Mouse (Mus musculus) hindbrain, embryonic 15.5 days (tissue): ENCODE results near the gene Senp8. TPM values are rescaled to one million over a fixed set of nuclear protein-coding genes. Genes with fewer than 3 reads are reported as not detected.

ENCODE experiments used
- ATAC-seq: fragments of 200-750 bp; cut with Nextera tagmentation; 2 replicates; pipeline ENCODE4 v1.8.0; 2017; ENCODE audit warnings: low read depth, moderate number of reproducible peaks, moderate TSS enrichment; ENCODE audit not compliant: low FRiP score
- H3K27ac ChIP-seq: fragments of 300-500 bp; sonication (generic); replicated peaks from 2 replicates; pipeline ENCODE4 v1.5.1; 2015; ENCODE audit warnings: mild to moderate bottlenecking, inconsistent platforms
- H3K27me3 ChIP-seq: fragments of 300-500 bp; sonication (generic); 2 replicates; pipeline ENCODE4 v1.6.1; 2015; ENCODE audit warnings: control low read depth, inconsistent platforms
- H3K36me3 ChIP-seq: fragments of 300-500 bp; sonication (generic); 2 replicates; pipeline ENCODE4 v1.6.1; 2015; ENCODE audit warnings: control low read depth, inconsistent platforms
- H3K4me1 ChIP-seq: fragments of 300-500 bp; sonication (generic); replicated peaks from 2 replicates; pipeline ENCODE4 v1.6.1; 2015; ENCODE audit warnings: control low read depth, inconsistent platforms
- H3K4me2 ChIP-seq: fragments of 300-500 bp; sonication (generic); 2 replicates; pipeline ENCODE4 v1.6.1; 2015; ENCODE audit warnings: moderate library complexity, mild to moderate bottlenecking, inconsistent platforms
- H3K4me3 ChIP-seq: fragments of 300-500 bp; sonication (generic); 2 replicates; pipeline ENCODE4 v1.5.1; 2015; ENCODE audit warnings: mild to moderate bottlenecking, inconsistent platforms
- H3K9ac ChIP-seq: fragments of 300-500 bp; sonication (generic); 2 replicates; pipeline ENCODE4 v1.6.1; 2015; ENCODE audit warnings: inconsistent platforms
- H3K9me3 ChIP-seq: fragments of 300-500 bp; sonication (generic); 2 replicates; pipeline ENCODE4 v1.6.1; 2016; ENCODE audit warnings: control low read depth, inconsistent platforms
- WGBS: fragments of 180-500 bp; shearing (Covaris S2); methylation state at CpG from one replicate; pipeline ENCODE4 v1.1.7; 2015; 5-methylcytosine and 5-hydroxymethylcytosine counted together
- polyA plus RNA-seq: library from polyadenylated mRNA; unstranded; fragments of >200 nt; fragmentation: Nextera tagmentation; extraction: Ambion mirVana; gene quantifications from 2 replicates; pipeline ENCODE4 v1.2.1, GENCODE M21; 2015

The Senp8 gene
- polyA plus RNA-seq, 1 experiment from 2014 or later, result 10.2 TPM

- 76% methylated on average over 4 of the region's 4 CpGs for WGBS
Measured at GRCm38 (mm10) chr9:59735394-59735793, 15.1 kb downstream of the Senp8 start.

GRCm38 (mm10) chr9:59733075-59733474 is 17.4 kb downstream of the Senp8 start:
- no peaks in the 10 kb centered on the region for H3K4me1 ChIP-seq
- H3K27ac ChIP-seq, result no peak overlapping the region
- no peaks in the 10 kb centered on the region for H3K27me3 ChIP-seq
- no peak overlapping the region for H3K9ac ChIP-seq
- H3K4me3 ChIP-seq, result no peak overlapping the region
- no peak overlapping the region for H3K4me2 ChIP-seq
- H3K9me3 ChIP-seq, result no peaks in the 10 kb centered on the region
- H3K36me3 ChIP-seq, result no peaks in the 10 kb centered on the region
- ATAC-seq, result no peak
- WGBS, result 81% methylated on average over 6 of the region's 6 CpGs

More at GRCm38 (mm10) chr9:59735394-59735793, 15.1 kb downstream of the Senp8 start:
- Histone ChIP-seq H3K9ac (no peak overlapping the region), H3K4me3 (no peak overlapping the region), H3K27ac (no peak overlapping the region), H3K36me3 (no peaks in the 10 kb centered on the region), H3K27me3 (no peaks in the 10 kb centered on the region), H3K4me1 (no peaks in the 10 kb centered on the region), H3K9me3 (no peaks in the 10 kb centered on the region), H3K4me2 (no peak overlapping the region)
- no peak for ATAC-seq

- Histone ChIP-seq H3K4me2 (no peak overlapping the region), H3K27me3 (no peaks in the 10 kb centered on the region), H3K27ac (no peak overlapping the region), H3K9ac (no peak overlapping the region), H3K9me3 (no peaks in the 10 kb centered on the region), H3K36me3 (no peaks in the 10 kb centered on the region), H3K4me3 (no peak overlapping the region), H3K4me1 (no peaks in the 10 kb centered on the region)
- no peak for ATAC-seq
- 95% methylated on average over 5 of the region's 5 CpGs for WGBS
Measured at GRCm38 (mm10) chr9:59731136-59731535, 19.4 kb downstream of the Senp8 start.

GRCm38 (mm10) chr9:59727569-59728286 is 22.8 kb downstream of the Senp8 start:
- WGBS, result 90% methylated on average over 11 of the region's 11 CpGs
- no peaks in the 10 kb centered on the region for H3K9me3 ChIP-seq
- H3K27me3 ChIP-seq, result no peaks in the 10 kb centered on the region
- no peak overlapping the region for H3K4me3 ChIP-seq
- no peak overlapping the region for H3K9ac ChIP-seq
- no peak for ATAC-seq
- peaks cover 15% of the 10 kb centered on the region for H3K4me1 ChIP-seq
- no peaks in the 10 kb centered on the region for H3K36me3 ChIP-seq
- no peak overlapping the region for H3K27ac ChIP-seq
- no peak overlapping the region for H3K4me2 ChIP-seq

GRCm38 (mm10) chr9:59725515-59725914 is 25.0 kb downstream of the Senp8 start:
- no peak for ATAC-seq
- H3K4me2 ChIP-seq, result no peak overlapping the region
- no peak overlapping the region for H3K4me3 ChIP-seq
- H3K9me3 ChIP-seq, result no peaks in the 10 kb centered on the region
- H3K4me1 ChIP-seq, result peaks cover 15% of the 10 kb centered on the region
- no peak overlapping the region for H3K9ac ChIP-seq
- no peaks in the 10 kb centered on the region for H3K27me3 ChIP-seq
- 88% methylated on average over 10 of the region's 10 CpGs for WGBS
- H3K27ac ChIP-seq, result no peak overlapping the region
- H3K36me3 ChIP-seq, result no peaks in the 10 kb centered on the region

- 0 out of 2 replicates have a peak, but pooled peaks have one; percentile 27 for ATAC-seq
Measured at GRCm38 (mm10) chr9:59723791-59724442, 26.6 kb downstream of the Senp8 start.

GRCm38 (mm10) chr9:59723096-59723657 is 27.3 kb downstream of the Senp8 start:
- Histone ChIP-seq H3K9me3 (no peaks in the 10 kb centered on the region), H3K4me1 (peaks cover 15% of the 10 kb centered on the region), H3K36me3 (no peaks in the 10 kb centered on the region), H3K4me3 (peak overlapping the region; percentile 16; the same call in 1 of the 2 replicates), H3K4me2 (peak overlapping the region; percentile 52), H3K9ac (peak overlapping the region; percentile 21; the same call in 1 of the 2 replicates), H3K27ac (no peak overlapping the region), H3K27me3 (no peaks in the 10 kb centered on the region)
- WGBS, result 21% methylated on average over 10 of the region's 10 CpGs
- ATAC-seq, result peak; percentile 59; the same call in 1 of the 2 replicates

More at GRCm38 (mm10) chr9:59723791-59724442, 26.6 kb downstream of the Senp8 start:
- 59% methylated on average over 8 of the region's 8 CpGs for WGBS
- no peaks in the 10 kb centered on the region for H3K9me3 ChIP-seq
- H3K27me3 ChIP-seq, result no peaks in the 10 kb centered on the region
- H3K4me1 ChIP-seq, result peaks cover 15% of the 10 kb centered on the region
- no peak overlapping the region; the same call in 1 of the 2 replicates for H3K4me2 ChIP-seq
- H3K36me3 ChIP-seq, result no peaks in the 10 kb centered on the region
- H3K9ac ChIP-seq, result no peak overlapping the region
- no peak overlapping the region for H3K4me3 ChIP-seq
- H3K27ac ChIP-seq, result no peak overlapping the region

GRCm38 (mm10) chr9:59721144-59721543 is 29.4 kb downstream of the Senp8 start:
- Histone ChIP-seq H3K9me3 (no peaks in the 10 kb centered on the region), H3K36me3 (no peaks in the 10 kb centered on the region), H3K9ac (no peak overlapping the region), H3K4me1 (peaks cover 15% of the 10 kb centered on the region), H3K4me2 (no peak overlapping the region), H3K27me3 (no peaks in the 10 kb centered on the region), H3K4me3 (no peak overlapping the region), H3K27ac (no peak overlapping the region)
- no peak for ATAC-seq
- 90% methylated on average over 5 of the region's 5 CpGs for WGBS

- H3K4me2 ChIP-seq, result no peak overlapping the region
- peaks cover 1% of the 10 kb centered on the region for H3K4me1 ChIP-seq
- no peak overlapping the region for H3K9ac ChIP-seq
- ATAC-seq, result no peak
- no peak overlapping the region for H3K4me3 ChIP-seq
- H3K27me3 ChIP-seq, result no peaks in the 10 kb centered on the region
- no peaks in the 10 kb centered on the region for H3K36me3 ChIP-seq
- WGBS, result 72% methylated on average over 4 of the region's 4 CpGs
- no peaks in the 10 kb centered on the region for H3K9me3 ChIP-seq
- no peak overlapping the region for H3K27ac ChIP-seq
Measured at GRCm38 (mm10) chr9:59718237-59718636, 32.3 kb downstream of the Senp8 start.

- Histone ChIP-seq H3K4me2 (no peak overlapping the region), H3K9me3 (no peaks in the 10 kb centered on the region), H3K36me3 (no peaks in the 10 kb centered on the region), H3K4me3 (no peak overlapping the region), H3K4me1 (no peaks in the 10 kb centered on the region), H3K27ac (no peak overlapping the region), H3K9ac (no peak overlapping the region), H3K27me3 (no peaks in the 10 kb centered on the region)
- WGBS, result 84% methylated on average over 7 of the region's 7 CpGs
- no peak for ATAC-seq
Measured at GRCm38 (mm10) chr9:59716275-59716898, 34.1 kb downstream of the Senp8 start.

GRCm38 (mm10) chr9:59709225-59709624 is 41.3 kb downstream of the Senp8 start:
- no peak overlapping the region for H3K27ac ChIP-seq
- no peak for ATAC-seq
- no peaks in the 10 kb centered on the region for H3K9me3 ChIP-seq
- no peaks in the 10 kb centered on the region for H3K27me3 ChIP-seq
- no peak overlapping the region for H3K9ac ChIP-seq
- 82% methylated on average over 3 of the region's 3 CpGs for WGBS
- no peaks in the 10 kb centered on the region for H3K36me3 ChIP-seq
- H3K4me1 ChIP-seq, result no peaks in the 10 kb centered on the region
- no peak overlapping the region for H3K4me3 ChIP-seq
- no peak overlapping the region for H3K4me2 ChIP-seq
